Mouse (Mus musculus) urinary bladder, postnatal 14 days (tissue): Measurements from ENCODE around the gene Lrrc8d.

Experiments used
- DNase-seq: peaks from one replicate; pipeline ENCODE4 v3.0.0; 2021; ENCODE audit warnings: low spot score

Gene Lrrc8d

GRCm38 (mm10) chr5:105699141-105700069, at the start of gene Lrrc8d:
Gene Lrrc8d (plus strand): TSS chr5:105699969.
- peak; percentile 86 for DNase-seq

GRCm38 (mm10) chr5:105650728-105651479, 48.9 kb upstream of the Lrrc8d start:
- DNase-seq: no peak

GRCm38 (mm10) chr5:105651561-105651991, 48.2 kb upstream of the Lrrc8d start:
- DNase-seq: no peak

- peak; percentile 81 for DNase-seq
These were observed 45.3 kb upstream of the Lrrc8d start for GRCm38 (mm10) chr5:105654237-105655063.

- no peak for DNase-seq
These were observed 44.6 kb upstream of the Lrrc8d start for GRCm38 (mm10) chr5:105655100-105655734.

GRCm38 (mm10) chr5:105661894-105662293, 37.9 kb upstream of the Lrrc8d start:
- DNase-seq: no peak

- DNase-seq: no peak
These were observed 32.8 kb upstream of the Lrrc8d start for GRCm38 (mm10) chr5:105666930-105667329.

GRCm38 (mm10) chr5:105667411-105667810, 32.4 kb upstream of the Lrrc8d start:
- DNase-seq: no peak

GRCm38 (mm10) chr5:105669086-105669485, 30.7 kb upstream of the Lrrc8d start:
- DNase-seq: no peak

- no peak for DNase-seq
These were observed 30.0 kb upstream of the Lrrc8d start for GRCm38 (mm10) chr5:105669508-105670353.

GRCm38 (mm10) chr5:105672332-105672731, 27.4 kb upstream of the Lrrc8d start:
- no peak for DNase-seq

- DNase-seq: no peak
These were observed 24.3 kb upstream of the Lrrc8d start for GRCm38 (mm10) chr5:105675511-105675910.

GRCm38 (mm10) chr5:105677071-105677470, 22.7 kb upstream of the Lrrc8d start:
- no peak for DNase-seq

- DNase-seq: no peak
These were observed 21.5 kb upstream of the Lrrc8d start for GRCm38 (mm10) chr5:105678243-105678642.

- DNase-seq: no peak
These were observed 20.5 kb upstream of the Lrrc8d start for GRCm38 (mm10) chr5:105679261-105679660.

GRCm38 (mm10) chr5:105679921-105680843, 19.6 kb upstream of the Lrrc8d start:
- no peak for DNase-seq

GRCm38 (mm10) chr5:105682143-105682611, 17.6 kb upstream of the Lrrc8d start:
- no peak for DNase-seq

GRCm38 (mm10) chr5:105683912-105684350, 15.8 kb upstream of the Lrrc8d start:
- no peak for DNase-seq
